Comparison of ENCODE assay signal across 14 mouse cellular contexts in genomic region chr13:105147795-105148418, GRCm38 (mm10).
DNase-seq lines count a peak whose midpoint lies in the region; ATAC-seq and TF ChIP-seq lines count a peak whose summit lies in the region.
"Had no signal": no experiment of that assay in that cellular context is flagged by ENCODE, and none has a peak within 500 bp of the region (broad histone marks: within the 10 kb centered on the region; RNA-seq: fewer than 3 reads in every experiment).

No protein-coding gene starts in this region.

- H3K36me3 ChIP-seq in embryonic facial prominence, embryonic 12.5 days, result no peaks in the 10 kb centered on the region
- H3K36me3 ChIP-seq in liver, embryonic 14.5 days (replicated peaks; ENCODE audit: control insufficient read depth, insufficient read depth, low read depth), result no peaks in the 10 kb centered on the region
- H3K36me3 ChIP-seq: G1E; lung, embryonic 15.5 days; neural tube, embryonic 15.5 days had no signal

- peak; percentile 99 for ATAC-seq in common myeloid progenitor, adult 5-6 weeks (replicated peaks; ENCODE audit: low read depth, poor library complexity, severe bottlenecking)
- peak; percentile 52 for ATAC-seq in embryonic facial prominence, embryonic 12.5 days (ENCODE audit: insufficient number of reproducible peaks, insufficient read depth, low FRiP score, low TSS enrichment)
- ATAC-seq in liver, embryonic 14.5 days (ENCODE audit: insufficient read depth), result peak; percentile 43; the same call in 1 of the 2 replicates
- ATAC-seq: inflammation-experienced regulatory T-cells, adult 6 months had no signal

- no peak for TF ChIP-seq EP300 in liver, embryonic 14.5 days (IDR thresholded peaks at IDR 0.05; ENCODE audit: low read depth)

- no peak overlapping the region for H3K4me3 ChIP-seq in embryonic facial prominence, embryonic 12.5 days
- H3K4me3 ChIP-seq in liver, embryonic 14.5 days (ENCODE audit: insufficient read depth in 1 of 2, low read depth in 2 of 2, low read length in 2 of 2), result no peak overlapping the region
- H3K4me3 ChIP-seq in cerebellum, adult 2 months (replicated peaks; ENCODE audit: insufficient read depth, low read depth, low read length), result no peak overlapping the region
- H3K4me3 ChIP-seq: lung, embryonic 15.5 days; neural tube, embryonic 15.5 days had no signal

- no peak for TF ChIP-seq CTCF in liver, embryonic 14.5 days (IDR thresholded peaks at IDR 0.05; ENCODE audit: low read depth)
- no peak for TF ChIP-seq CTCF in cerebellum, adult 2 months (IDR thresholded peaks at IDR 0.05; ENCODE audit: borderline replicate concordance, insufficient read depth, low read depth, low read length)

- no peak overlapping the region for H3K27ac ChIP-seq in embryonic facial prominence, embryonic 12.5 days
- H3K27ac ChIP-seq in liver, embryonic 14.5 days, result no peak overlapping the region
- H3K27ac ChIP-seq in cerebellum, adult 2 months (ENCODE audit: insufficient read depth, low read length), result no peak overlapping the region
- H3K27ac ChIP-seq: lung, embryonic 15.5 days; neural tube, embryonic 15.5 days had no signal

- H3K27me3 ChIP-seq in embryonic facial prominence, embryonic 12.5 days, result no peaks in the 10 kb centered on the region
- no peaks in the 10 kb centered on the region for H3K27me3 ChIP-seq in liver, embryonic 14.5 days (ENCODE audit: control insufficient read depth, insufficient read depth, low read length)
- H3K27me3 ChIP-seq in cerebellum, adult 2 months (ENCODE audit: control insufficient read depth, insufficient read depth, low read length), result no peaks in the 10 kb centered on the region
- H3K27me3 ChIP-seq: lung, embryonic 15.5 days; neural tube, embryonic 15.5 days had no signal

- no peak for TF ChIP-seq POLR2A in cerebellum, adult 2 months (IDR thresholded peaks at IDR 0.05; ENCODE audit: borderline replicate concordance, insufficient read depth, low read length)

- peak; percentile 33 for DNase-seq in kidney, postnatal 14 days
- DNase-seq in kidney, adult 11 months, result no peak
- DNase-seq in liver, embryonic 14.5 days (ENCODE audit: low read depth in 3 of 3, low spot score in 3 of 3), result no peak
- no peak for DNase-seq in Muller cell, postnatal 12 days (ENCODE audit: inconsistent ontology term)
- DNase-seq in cerebellum, adult 2 months, result no peak
- DNase-seq: cerebellum, adult 11 months; gastrocnemius, postnatal 36 days; thymus, postnatal 25 days had no signal

- 46% methylated on average over 4 of the region's 4 CpGs for WGBS in embryonic facial prominence, embryonic 12.5 days
- 15% methylated on average over 4 of the region's 4 CpGs for WGBS in liver, embryonic 14.5 days (ENCODE audit: insufficient replicate concordance)
- WGBS in cerebellum, adult 2 months, result 62% methylated on average over 4 of the region's 4 CpGs

- H3K4me2 ChIP-seq in embryonic facial prominence, embryonic 12.5 days (replicated peaks), result no peak overlapping the region
- H3K4me2 ChIP-seq in liver, embryonic 14.5 days (ENCODE audit: low read depth), result no peak overlapping the region
- H3K4me2 ChIP-seq: lung, embryonic 15.5 days; neural tube, embryonic 15.5 days had no signal

- H3K9me3 ChIP-seq in embryonic facial prominence, embryonic 12.5 days, result no peaks in the 10 kb centered on the region
- no peaks in the 10 kb centered on the region for H3K9me3 ChIP-seq in liver, embryonic 14.5 days (ENCODE audit: control insufficient read depth, low read length)
- H3K9me3 ChIP-seq: G1E; lung, embryonic 15.5 days; neural tube, embryonic 15.5 days had no signal

- H3K9ac ChIP-seq in embryonic facial prominence, embryonic 12.5 days, result no peak overlapping the region
- H3K9ac ChIP-seq in liver, embryonic 14.5 days (replicated peaks), result no peak overlapping the region
- H3K9ac ChIP-seq: lung, embryonic 15.5 days; neural tube, embryonic 15.5 days had no signal

- 0 out of 2 replicates have a peak, but pooled peaks cover 3% of the 10 kb centered on the region for H3K4me1 ChIP-seq in embryonic facial prominence, embryonic 12.5 days
- H3K4me1 ChIP-seq in liver, embryonic 14.5 days (replicated peaks; ENCODE audit: control insufficient read depth in 2 of 2, insufficient read depth in 2 of 2, low read length in 1 of 2), result no peaks in the 10 kb centered on the region; a peak in 1 of 4 replicates
- H3K4me1 ChIP-seq in cerebellum, adult 2 months (ENCODE audit: control insufficient read depth, insufficient read depth, low read length), result no peaks in the 10 kb centered on the region
- H3K4me1 ChIP-seq: lung, embryonic 15.5 days; neural tube, embryonic 15.5 days had no signal

Comparison
In these comparisons a context has a peak if more than half of its experiments do, and no peak if none do; other contexts are left out.
1. ATAC-seq: peak in every context shown above with its lines; median percentile 99 in common myeloid progenitor, adult 5-6 weeks; 52 in embryonic facial prominence, embryonic 12.5 days; 43 in liver, embryonic 14.5 days.